Mouse (Mus musculus) limb, embryonic 15.5 days (tissue): ENCODE data around the gene Mprip. TPM values are rescaled to one million over a fixed set of nuclear protein-coding genes. Genes with fewer than 3 reads are reported as not detected.
A peak's percentile ranks its signal among the peaks of the same experiment; 100 is the strongest.

Experiments
- ATAC-seq: fragments of 200-750 bp; cut with Nextera tagmentation; 2 replicates; pipeline ENCODE4 v1.8.0; 2017; ENCODE audit warnings: low read depth, moderate TSS enrichment; ENCODE audit not compliant: insufficient number of reproducible peaks, low FRiP score, low TSS enrichment
- H3K27ac ChIP-seq: fragments of 300-500 bp; sonication (generic); 2 replicates; pipeline ENCODE4 v1.5.1; 2015; ENCODE audit warnings: moderate library complexity, mild to moderate bottlenecking, inconsistent platforms
- H3K27me3 ChIP-seq: fragments of 300-500 bp; sonication (generic); 2 replicates; pipeline ENCODE4 v1.6.1; 2015; ENCODE audit warnings: inconsistent platforms
- H3K36me3 ChIP-seq: fragments of 300-500 bp; sonication (generic); 2 replicates; pipeline ENCODE4 v1.6.1; 2015; ENCODE audit warnings: inconsistent platforms
- H3K4me1 ChIP-seq: fragments of 300-500 bp; sonication (generic); 2 replicates; pipeline ENCODE4 v1.6.1; 2015; ENCODE audit warnings: inconsistent platforms
- H3K4me2 ChIP-seq: fragments of 300-500 bp; sonication (generic); 2 replicates; pipeline ENCODE4 v1.6.1; 2015; ENCODE audit warnings: mild to moderate bottlenecking, inconsistent platforms
- H3K4me3 ChIP-seq: fragments of 300-500 bp; sonication (generic); 2 replicates; pipeline ENCODE4 v1.5.1; 2015; ENCODE audit warnings: mild to moderate bottlenecking, inconsistent platforms
- H3K9ac ChIP-seq: fragments of 300-500 bp; sonication (generic); 2 replicates; pipeline ENCODE4 v1.6.1; 2015; ENCODE audit warnings: inconsistent platforms
- H3K9me3 ChIP-seq: fragments of 300-500 bp; sonication (generic); 2 replicates; pipeline ENCODE4 v1.6.1; 2016; ENCODE audit warnings: inconsistent platforms
- WGBS: fragments of 180-500 bp; shearing (Covaris S2); methylation state at CpG from one replicate; pipeline ENCODE4 v1.1.7; 2015; 5-methylcytosine and 5-hydroxymethylcytosine counted together
- polyA plus RNA-seq: library from polyadenylated mRNA; unstranded; fragments of >200 nt; fragmentation: Nextera tagmentation; extraction: Ambion mirVana; gene quantifications from 2 replicates; pipeline ENCODE4 v1.2.1, GENCODE M21; 2015

The Mprip gene
- polyA plus RNA-seq, 1 experiment from 2014 or later = 55.4 TPM

- Histone ChIP-seq H3K9me3 (no peaks in the 10 kb centered on the region), H3K4me3 (no peak overlapping the region), H3K9ac (no peak overlapping the region), H3K4me1 (peaks cover 21% of the 10 kb centered on the region), H3K27ac (peak overlapping the region; percentile 67; the same call in 1 of the 2 replicates), H3K36me3 (no peaks in the 10 kb centered on the region), H3K4me2 (no peak overlapping the region), H3K27me3 (no peaks in the 10 kb centered on the region)
- 44% methylated on average over 9 of the region's 9 CpGs for WGBS
- peak; percentile 52; the same call in 1 of the 2 replicates for ATAC-seq
These were observed 25.8 kb upstream of the Mprip start for GRCm38 (mm10) chr11:59635251-59635795.

- H3K4me3 ChIP-seq = no peak overlapping the region
- 67% methylated on average over 12 of the region's 12 CpGs for WGBS
- no peak overlapping the region for H3K4me2 ChIP-seq
- H3K4me1 ChIP-seq = peaks cover 21% of the 10 kb centered on the region
- no peaks in the 10 kb centered on the region for H3K27me3 ChIP-seq
- ATAC-seq = no peak
- H3K36me3 ChIP-seq = no peaks in the 10 kb centered on the region
- H3K9me3 ChIP-seq = no peaks in the 10 kb centered on the region
- H3K27ac ChIP-seq = peak overlapping the region; percentile 43
- H3K9ac ChIP-seq = no peak overlapping the region
These were observed 25.0 kb upstream of the Mprip start for GRCm38 (mm10) chr11:59635821-59636694.

GRCm38 (mm10) chr11:59636695-59637414, 24.2 kb upstream of the Mprip start:
- Histone ChIP-seq H3K4me2 (no peak overlapping the region), H3K27me3 (no peaks in the 10 kb centered on the region), H3K4me3 (no peak overlapping the region), H3K4me1 (peaks cover 21% of the 10 kb centered on the region), H3K9me3 (no peaks in the 10 kb centered on the region), H3K9ac (no peak overlapping the region), H3K27ac (no peak overlapping the region), H3K36me3 (no peaks in the 10 kb centered on the region)
- ATAC-seq = no peak
- WGBS = 74% methylated on average over 7 of the region's 7 CpGs

GRCm38 (mm10) chr11:59639957-59640643, 21.0 kb upstream of the Mprip start:
- H3K4me2 ChIP-seq = no peak overlapping the region
- WGBS = 58% methylated on average over 4 of the region's 4 CpGs

GRCm38 (mm10) chr11:59641227-59641626, 19.9 kb upstream of the Mprip start:
- 66% methylated on average over 5 of the region's 5 CpGs for WGBS

More at GRCm38 (mm10) chr11:59639957-59640643, 21.0 kb upstream of the Mprip start:
- no peak for ATAC-seq
- peaks cover 17% of the 10 kb centered on the region for H3K4me1 ChIP-seq
- H3K27ac ChIP-seq = no peak overlapping the region
- H3K9ac ChIP-seq = no peak overlapping the region
- no peak overlapping the region for H3K4me3 ChIP-seq
- H3K36me3 ChIP-seq = no peaks in the 10 kb centered on the region
- H3K9me3 ChIP-seq = no peaks in the 10 kb centered on the region
- H3K27me3 ChIP-seq = no peaks in the 10 kb centered on the region

GRCm38 (mm10) chr11:59642420-59642819, 18.7 kb upstream of the Mprip start:
- no peaks in the 10 kb centered on the region for H3K36me3 ChIP-seq
- 76% methylated on average over 8 of the region's 8 CpGs for WGBS

More at GRCm38 (mm10) chr11:59641227-59641626, 19.9 kb upstream of the Mprip start:
- no peaks in the 10 kb centered on the region for H3K36me3 ChIP-seq
- no peak for ATAC-seq
- H3K4me1 ChIP-seq = peaks cover 10% of the 10 kb centered on the region
- no peaks in the 10 kb centered on the region for H3K9me3 ChIP-seq
- H3K27ac ChIP-seq = no peak overlapping the region
- H3K9ac ChIP-seq = no peak overlapping the region
- no peak overlapping the region for H3K4me2 ChIP-seq
- no peak overlapping the region for H3K4me3 ChIP-seq
- no peaks in the 10 kb centered on the region for H3K27me3 ChIP-seq

GRCm38 (mm10) chr11:59645036-59645435, 16.1 kb upstream of the Mprip start:
- H3K36me3 ChIP-seq = no peaks in the 10 kb centered on the region
- no peak for ATAC-seq
- no peak overlapping the region for H3K4me3 ChIP-seq
- no peak overlapping the region for H3K4me2 ChIP-seq
- H3K27ac ChIP-seq = no peak overlapping the region
- 48% methylated on average over 7 of the region's 7 CpGs for WGBS
- H3K9ac ChIP-seq = no peak overlapping the region
- 0 out of 2 replicates have a peak, but pooled peaks cover 5% of the 10 kb centered on the region for H3K4me1 ChIP-seq
- H3K27me3 ChIP-seq = no peaks in the 10 kb centered on the region
- no peaks in the 10 kb centered on the region for H3K9me3 ChIP-seq

More at GRCm38 (mm10) chr11:59642420-59642819, 18.7 kb upstream of the Mprip start:
- ATAC-seq = no peak
- H3K4me2 ChIP-seq = no peak overlapping the region
- no peaks in the 10 kb centered on the region for H3K27me3 ChIP-seq
- no peak overlapping the region for H3K9ac ChIP-seq
- H3K4me3 ChIP-seq = no peak overlapping the region
- peaks cover 8% of the 10 kb centered on the region; the same call in 1 of the 2 replicates for H3K4me1 ChIP-seq
- no peaks in the 10 kb centered on the region for H3K9me3 ChIP-seq
- H3K27ac ChIP-seq = no peak overlapping the region

GRCm38 (mm10) chr11:59649058-59649457, 12.0 kb upstream of the Mprip start:
- no peak for ATAC-seq
- Histone ChIP-seq H3K4me2 (no peak overlapping the region), H3K27me3 (no peaks in the 10 kb centered on the region), H3K9me3 (no peaks in the 10 kb centered on the region), H3K4me1 (0 out of 2 replicates have a peak, but pooled peaks cover 5% of the 10 kb centered on the region), H3K9ac (no peak overlapping the region), H3K4me3 (no peak overlapping the region), H3K36me3 (no peaks in the 10 kb centered on the region), H3K27ac (no peak overlapping the region)
- WGBS = 81% methylated on average over 4 of the region's 4 CpGs

GRCm38 (mm10) chr11:59653003-59653402, 8.1 kb upstream of the Mprip start:
- 83% methylated on average over 2 of the region's 2 CpGs for WGBS
- H3K27ac ChIP-seq = no peak overlapping the region
- H3K9me3 ChIP-seq = no peaks in the 10 kb centered on the region
- H3K9ac ChIP-seq = no peak overlapping the region
- H3K4me2 ChIP-seq = no peak overlapping the region
- no peak for ATAC-seq
- H3K27me3 ChIP-seq = no peaks in the 10 kb centered on the region
- peaks cover 7% of the 10 kb centered on the region; the same call in 1 of the 2 replicates for H3K4me1 ChIP-seq
- H3K36me3 ChIP-seq = no peaks in the 10 kb centered on the region
- no peak overlapping the region for H3K4me3 ChIP-seq

- no peak overlapping the region for H3K27ac ChIP-seq
- peaks cover 7% of the 10 kb centered on the region; the same call in 1 of the 2 replicates for H3K4me1 ChIP-seq
- H3K9me3 ChIP-seq = no peaks in the 10 kb centered on the region
- no peaks in the 10 kb centered on the region for H3K36me3 ChIP-seq
- no peak overlapping the region for H3K4me3 ChIP-seq
- ATAC-seq = no peak
- H3K9ac ChIP-seq = no peak overlapping the region
- WGBS = 86% methylated on average over 2 of the region's 2 CpGs
- H3K27me3 ChIP-seq = no peaks in the 10 kb centered on the region
- H3K4me2 ChIP-seq = no peak overlapping the region
These were observed 7.6 kb upstream of the Mprip start for GRCm38 (mm10) chr11:59653547-59653946.

GRCm38 (mm10) chr11:59655337-59655736, 5.8 kb upstream of the Mprip start:
- Histone ChIP-seq H3K4me2 (no peak overlapping the region), H3K4me1 (peaks cover 7% of the 10 kb centered on the region; the same call in 1 of the 2 replicates), H3K9me3 (no peaks in the 10 kb centered on the region), H3K27ac (no peak overlapping the region), H3K27me3 (no peaks in the 10 kb centered on the region), H3K36me3 (no peaks in the 10 kb centered on the region), H3K4me3 (no peak overlapping the region), H3K9ac (no peak overlapping the region)
- no peak for ATAC-seq
- 53% methylated on average over 5 of the region's 5 CpGs for WGBS
